Mouse (Mus musculus) forebrain, postnatal 0 days (tissue): Measurements from ENCODE around the gene Kif1b. TPM values are rescaled to one million over a fixed set of nuclear protein-coding genes. Genes with fewer than 3 reads are reported as not detected.
"Not testable (repeated sequence)": the region's sequence is repeated elsewhere in the genome, so short reads cannot be mapped to it uniquely, and the experiment has no call there.

Experiments
- ATAC-seq: fragments of 200-750 bp; cut with Nextera tagmentation; 2 replicates; pipeline ENCODE4 v1.8.0; 2017; ENCODE audit warnings: mild to moderate bottlenecking, moderate library complexity
- DNase-seq: peaks from one replicate; pipeline ENCODE4 v3.0.0-alpha.2; 2015
- H3K27ac ChIP-seq: fragments of 300-500 bp; sonication (generic); 2 replicates; pipeline ENCODE4 v1.5.1; 2014; ENCODE audit warnings: low read depth, mild to moderate bottlenecking, antibody characterized with exemption, low read length, moderate library complexity, mixed read lengths
- H3K27me3 ChIP-seq: fragments of 300-500 bp; sonication (generic); 2 replicates; pipeline ENCODE4 v1.6.1; 2014; ENCODE audit warnings: mild to moderate bottlenecking, low read length, mixed read lengths; ENCODE audit not compliant: insufficient read depth
- H3K36me3 ChIP-seq: fragments of 300-500 bp; sonication (generic); 2 replicates; pipeline ENCODE4 v1.6.1; 2014; ENCODE audit warnings: mild to moderate bottlenecking, moderate library complexity; ENCODE audit not compliant: insufficient read depth
- H3K4me1 ChIP-seq: fragments of 300-500 bp; sonication (generic); 2 replicates; pipeline ENCODE4 v1.6.1; 2014; ENCODE audit warnings: antibody characterized with exemption; ENCODE audit not compliant: insufficient read depth
- H3K4me2 ChIP-seq: fragments of 300-500 bp; sonication (generic); 2 replicates; pipeline ENCODE4 v1.6.1; 2014; ENCODE audit warnings: low read depth, mild to moderate bottlenecking, moderate library complexity
- H3K4me3 ChIP-seq: fragments of 300-500 bp; sonication (generic); 2 replicates; pipeline ENCODE4 v1.5.1; 2014; ENCODE audit warnings: low read depth, low read length, mixed read lengths
- H3K9ac ChIP-seq: fragments of 300-500 bp; sonication (generic); 2 replicates; pipeline ENCODE4 v1.6.1; 2014; ENCODE audit warnings: mild to moderate bottlenecking
- H3K9me3 ChIP-seq: fragments of 300-500 bp; sonication (generic); 2 replicates; pipeline ENCODE4 v1.6.1; 2016; ENCODE audit warnings: low read length
- CTCF ChIP-seq: sonication (generic); IDR thresholded peaks from 2 replicates; pipeline ENCODE4 v1.5.1; 2016; ENCODE audit warnings: antibody characterized with exemption, control low read depth, low read depth
- WGBS: fragments of 180-500 bp; shearing (Covaris S2); extraction: QIAGEN DNeasy Blood & Tissue Kit; methylation state at CpG from one replicate; pipeline ENCODE4 v1.1.7; 2014; 5-methylcytosine and 5-hydroxymethylcytosine counted together
- polyA plus RNA-seq: library from polyadenylated mRNA; unstranded; fragments of >200 nt; fragmentation: Nextera tagmentation; extraction: Ambion mirVana; gene quantifications from 2 replicates; pipeline ENCODE4 v1.2.1, GENCODE M21; 2015
- total RNA-seq: library from RNA; depleted of rRNA; stranded (reverse); fragments of >200 nt; gene quantifications from 2 replicates; pipeline ENCODE4 v1.2.3, GENCODE M21; 2014

Gene Kif1b
- total and polyA plus RNA-seq, 2 experiments from 2014 or later: 202 to 270 TPM

DNA sequence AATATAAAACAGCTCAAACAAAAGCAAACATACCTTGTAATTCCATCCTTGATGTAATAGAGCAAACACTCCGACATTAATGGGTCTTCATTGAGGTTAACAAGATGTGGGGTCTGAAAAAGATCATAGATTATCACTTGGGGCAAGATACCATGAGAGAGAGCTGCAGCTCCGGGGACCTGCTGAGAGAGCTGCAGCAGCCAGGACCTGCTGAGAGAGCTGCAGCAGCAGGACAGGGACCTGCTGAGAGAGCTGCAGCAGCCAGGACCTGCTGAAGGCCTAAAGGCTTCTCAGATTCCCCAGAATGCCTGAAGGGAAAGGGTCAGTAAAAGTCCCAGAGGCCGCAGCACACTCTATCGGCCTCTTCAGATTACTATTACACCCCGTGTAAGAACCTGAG is 59.7 kb downstream of the Kif1b start:
- ATAC-seq: no peak
- H3K9me3 ChIP-seq: no peaks in the 10 kb centered on the region
- H3K27me3 ChIP-seq: no peaks in the 10 kb centered on the region
- no peak for TF ChIP-seq CTCF
- peaks cover 56% of the 10 kb centered on the region for H3K36me3 ChIP-seq
- no peak overlapping the region for H3K9ac ChIP-seq
- no peak overlapping the region for H3K4me3 ChIP-seq
- H3K4me1 ChIP-seq: no peaks in the 10 kb centered on the region
- 24% methylated on average over 5 of the region's 5 CpGs for WGBS
- peak overlapping the region; percentile 80 for H3K27ac ChIP-seq
- DNase-seq: no peak
- H3K4me2 ChIP-seq: no peak overlapping the region

DNA sequence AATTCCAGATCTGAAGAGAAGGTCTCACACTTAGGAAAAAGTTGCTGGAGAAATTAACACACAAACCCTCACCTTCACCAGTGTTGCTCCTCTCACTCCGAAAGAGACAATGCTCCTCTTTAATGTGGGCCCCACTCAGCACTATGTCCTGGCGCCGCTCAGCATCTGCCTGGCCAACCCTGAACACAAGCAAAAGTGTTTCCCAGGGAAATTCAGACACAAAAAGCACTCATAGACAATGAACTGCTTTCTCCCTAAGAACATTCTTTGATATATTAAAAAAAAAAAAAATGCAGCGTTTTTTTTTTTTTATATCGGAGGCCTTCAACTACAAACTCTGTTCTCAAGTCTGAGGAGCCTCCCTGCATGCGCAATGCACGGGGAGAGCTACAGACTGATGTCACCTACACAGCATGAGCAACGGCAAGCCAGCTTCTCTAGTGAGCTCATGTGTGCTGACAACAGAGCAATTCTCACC is 60.3 kb downstream of the Kif1b start:
- H3K36me3 ChIP-seq: peaks cover 55% of the 10 kb centered on the region
- H3K4me2 ChIP-seq: no peak overlapping the region
- 11% methylated on average over 8 of the region's 8 CpGs for whole genome bisulfite sequencing
- no peak overlapping the region for H3K4me3 ChIP-seq
- H3K4me1 ChIP-seq: no peaks in the 10 kb centered on the region
- no peak overlapping the region for H3K9ac ChIP-seq
- TF ChIP-seq CTCF: no peak
- peak overlapping the region; percentile 80 for H3K27ac ChIP-seq
- no peaks in the 10 kb centered on the region for H3K9me3 ChIP-seq
- ATAC-seq (peak; percentile 78), DNase-seq (peak; percentile 47)
- H3K27me3 ChIP-seq: no peaks in the 10 kb centered on the region

DNA sequence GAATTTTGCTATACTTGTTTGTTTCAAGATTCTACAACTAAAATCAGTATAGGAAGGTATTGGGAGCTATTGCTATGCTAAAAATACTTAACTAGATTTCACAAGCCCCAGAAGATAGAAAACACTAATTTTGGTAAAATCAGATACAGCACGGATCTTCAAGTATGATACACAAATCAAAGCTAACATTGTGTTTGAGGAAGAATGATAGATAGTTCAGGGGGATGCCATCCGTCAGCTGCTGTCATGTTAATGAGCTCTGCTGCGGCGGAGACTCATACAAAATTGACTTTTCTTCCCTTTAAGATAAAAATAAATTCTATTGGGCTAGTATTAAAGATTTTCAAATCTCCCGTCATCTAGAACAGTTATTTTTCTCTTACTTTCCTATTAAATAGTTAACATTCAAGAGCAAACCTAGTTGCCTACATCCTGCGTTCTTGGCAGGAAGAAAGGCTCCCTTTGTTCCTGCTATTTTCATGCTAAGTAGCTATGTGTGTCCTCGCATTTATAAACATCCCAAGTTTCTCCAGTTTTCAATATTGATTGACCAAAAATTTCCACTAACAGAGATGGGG is 60.8 kb downstream of the Kif1b start:
- Histone ChIP-seq H3K27me3 (no peaks in the 10 kb centered on the region), H3K4me2 (no peak overlapping the region), H3K4me1 (no peaks in the 10 kb centered on the region), H3K27ac (peak overlapping the region; percentile 80), H3K9me3 (no peaks in the 10 kb centered on the region), H3K9ac (no peak overlapping the region), H3K4me3 (no peak overlapping the region), H3K36me3 (peaks cover 54% of the 10 kb centered on the region)
- peak; percentile 58 for ATAC-seq
- TF ChIP-seq CTCF: no peak
- DNase-seq: peak; percentile 55
- WGBS: 13% methylated on average over 7 of the region's 7 CpGs

DNA sequence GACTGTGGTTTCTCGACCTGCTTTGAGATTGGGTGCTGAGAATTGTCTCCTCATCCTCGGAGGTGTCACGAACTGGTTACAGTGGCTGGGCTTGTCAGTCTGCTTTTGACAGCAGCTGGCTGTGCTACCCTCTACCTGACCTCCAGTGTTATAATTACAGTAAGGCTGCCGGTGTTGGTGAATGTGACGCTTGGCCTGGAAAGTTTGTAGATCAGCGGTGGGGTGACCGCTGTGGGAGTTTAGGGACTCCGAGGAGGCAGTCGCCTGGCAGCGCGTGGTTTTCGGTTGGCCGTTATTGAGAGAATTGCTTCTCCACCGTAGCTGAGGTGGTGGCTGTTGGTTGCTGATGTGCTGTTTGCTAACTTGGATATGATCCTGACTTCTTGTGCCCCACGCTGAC is 70.5 kb downstream of the Kif1b start:
- Histone ChIP-seq H3K4me2 (no peak overlapping the region), H3K4me3 (no peak overlapping the region), H3K9me3 (no peaks in the 10 kb centered on the region), H3K27ac (no peak overlapping the region), H3K9ac (no peak overlapping the region), H3K4me1 (no peaks in the 10 kb centered on the region), H3K27me3 (no peaks in the 10 kb centered on the region), H3K36me3 (peaks cover 41% of the 10 kb centered on the region)
- no peak for DNase-seq
- WGBS: 96% methylated on average over 15 of the region's 15 CpGs
- ATAC-seq: no peak
- no peak for TF ChIP-seq CTCF

DNA sequence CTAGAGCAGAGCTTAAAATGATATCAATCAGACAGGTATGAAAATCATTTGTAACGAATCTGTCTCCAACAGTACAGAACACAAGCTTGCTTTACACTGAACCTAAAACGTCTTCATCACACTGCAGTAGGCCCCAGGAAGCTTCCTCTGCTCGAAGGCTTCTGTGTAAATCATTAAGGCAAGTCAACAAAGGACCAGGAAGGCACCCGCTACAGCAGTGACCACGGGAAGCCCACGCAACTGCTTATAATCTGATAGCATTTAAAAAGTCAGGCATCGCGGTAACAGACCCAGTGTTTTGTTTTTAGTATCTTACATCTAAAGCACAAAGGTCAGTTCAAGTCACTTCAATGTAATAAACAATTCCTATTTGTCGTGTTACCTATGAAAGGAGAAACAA is 73.6 kb downstream of the Kif1b start:
- peaks cover 44% of the 10 kb centered on the region for H3K36me3 ChIP-seq
- ATAC-seq (no peak), DNase-seq (no peak)
- H3K4me1 ChIP-seq: no peaks in the 10 kb centered on the region
- no peak overlapping the region for H3K4me3 ChIP-seq
- no peaks in the 10 kb centered on the region for H3K27me3 ChIP-seq
- H3K9ac ChIP-seq: no peak overlapping the region
- no peaks in the 10 kb centered on the region for H3K9me3 ChIP-seq
- no peak for TF ChIP-seq CTCF
- no peak overlapping the region for H3K4me2 ChIP-seq
- WGBS: 76% methylated on average over 9 of the region's 9 CpGs
- no peak overlapping the region for H3K27ac ChIP-seq

GRCm38 (mm10) chr4:149228682-149229081 is 78.8 kb downstream of the Kif1b start:
- peak; percentile 21; the same call in 1 of the 2 replicates for TF ChIP-seq CTCF
- not testable (repeated sequence) for H3K4me1 ChIP-seq, H3K4me3 ChIP-seq, DNase-seq, H3K9me3 ChIP-seq, ATAC-seq, H3K27ac ChIP-seq, H3K27me3 ChIP-seq, H3K4me2 ChIP-seq, H3K9ac ChIP-seq
- WGBS: 94% methylated on average over 3 of the region's 3 CpGs
- H3K36me3 ChIP-seq: peaks cover 38% of the 10 kb centered on the region

- Histone ChIP-seq H3K4me2 (no peak overlapping the region), H3K27me3 (no peaks in the 10 kb centered on the region), H3K9ac (no peak overlapping the region), H3K36me3 (peaks cover 43% of the 10 kb centered on the region), H3K4me1 (no peaks in the 10 kb centered on the region), H3K4me3 (no peak overlapping the region), H3K9me3 (no peaks in the 10 kb centered on the region), H3K27ac (no peak overlapping the region)
- DNase-seq (no peak), ATAC-seq (no peak)
- WGBS: 87% methylated on average over 3 of the region's 3 CpGs
- no peak for TF ChIP-seq CTCF
Observed at GRCm38 (mm10) chr4:149228256-149228655, 79.2 kb downstream of the Kif1b start.

- H3K36me3 ChIP-seq: peaks cover 62% of the 10 kb centered on the region
- TF ChIP-seq CTCF: no peak
Observed at GRCm38 (mm10) chr4:149226311-149226710, 81.2 kb downstream of the Kif1b start.

More at GRCm38 (mm10) chr4:149226311-149226710, 81.2 kb downstream of the Kif1b start:
- H3K9ac ChIP-seq: no peak overlapping the region
- H3K4me1 ChIP-seq: no peaks in the 10 kb centered on the region
- H3K27me3 ChIP-seq: no peaks in the 10 kb centered on the region
- no peak overlapping the region for H3K4me2 ChIP-seq
- H3K9me3 ChIP-seq: no peaks in the 10 kb centered on the region
- no peak for DNase-seq
- 68% methylated on average over 3 of the region's 3 CpGs for WGBS
- H3K4me3 ChIP-seq: no peak overlapping the region
- no peak overlapping the region for H3K27ac ChIP-seq
- no peak for ATAC-seq
